Mouse (Mus musculus): ENCODE data around the gene Nr5a2. TPM values are rescaled to one million over a fixed set of nuclear protein-coding genes. Genes with fewer than 3 reads are reported as not detected.
A peak's percentile ranks its signal among the peaks of the same experiment; 100 is the strongest.
"Not testable (repeated sequence)": the region's sequence is repeated elsewhere in the genome, so short reads cannot be mapped to it uniquely, and the experiment has no call there.

Gene Nr5a2
- polyA plus RNA-seq, 1 experiment from 2014 or later = 2.4 TPM

GRCm38 (mm10) chr1:136823897-136824296 lies 136.4 kb downstream of the Nr5a2 start:
- H3K4me2 ChIP-seq = no peak overlapping the region
- no peaks in the 10 kb centered on the region for H3K9me3 ChIP-seq
- 71% methylated on average over 4 of the region's 4 CpGs for whole genome bisulfite sequencing
- H3K27ac ChIP-seq = no peak overlapping the region
- H3K36me3 ChIP-seq = no peaks in the 10 kb centered on the region
- no peaks in the 10 kb centered on the region for H3K4me1 ChIP-seq
- ATAC-seq (ENCODE audit: borderline replicate concordance, extremely low read depth, low FRiP score, low TSS enrichment) = no peak
- no peak overlapping the region for H3K9ac ChIP-seq
- H3K4me3 ChIP-seq = no peak overlapping the region
- no peaks in the 10 kb centered on the region for H3K27me3 ChIP-seq

DNA sequence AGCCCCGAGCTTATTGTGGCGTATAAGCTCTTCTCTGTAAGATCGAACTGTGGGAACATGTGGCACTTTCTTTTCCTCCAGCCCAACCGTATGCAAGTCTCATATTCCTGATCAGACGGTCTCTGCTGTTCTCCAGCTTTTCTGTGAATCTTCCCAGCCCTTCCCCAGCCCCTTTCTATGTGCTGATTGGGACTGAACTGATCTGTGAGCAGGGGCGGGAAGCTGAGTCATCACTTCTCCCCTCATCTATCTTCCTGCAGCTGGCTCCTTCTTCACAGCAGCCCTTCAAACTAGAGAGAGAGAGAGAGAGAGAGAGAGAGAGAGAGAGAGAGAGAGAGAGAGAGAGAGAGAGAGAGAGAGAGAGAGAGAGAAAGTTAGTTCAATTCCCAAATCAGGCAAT lies 159.6 kb downstream of the Nr5a2 start:
- no peak overlapping the region for H3K27ac ChIP-seq
- H3K9me3 ChIP-seq = no peaks in the 10 kb centered on the region
- H3K36me3 ChIP-seq = no peaks in the 10 kb centered on the region
- H3K4me1 ChIP-seq = no peaks in the 10 kb centered on the region
- no peak overlapping the region for H3K4me3 ChIP-seq
- no peak overlapping the region for H3K9ac ChIP-seq
- H3K4me2 ChIP-seq = no peak overlapping the region
- peak; percentile 31; the same call in 1 of the 2 replicates for ATAC-seq (ENCODE audit: borderline replicate concordance, extremely low read depth, low FRiP score, low TSS enrichment)
- 49% methylated on average over 6 of the region's 6 CpGs for WGBS
- H3K27me3 ChIP-seq = no peaks in the 10 kb centered on the region

GRCm38 (mm10) chr1:136796361-136797090 lies 163.7 kb downstream of the Nr5a2 start:
- WGBS = 34% methylated on average over 17 of the region's 17 CpGs
- Histone ChIP-seq H3K36me3 (no peaks in the 10 kb centered on the region), H3K4me1 (no peaks in the 10 kb centered on the region), H3K4me3 (no peak overlapping the region), H3K9me3 (no peaks in the 10 kb centered on the region), H3K9ac (no peak overlapping the region), H3K27ac (peak overlapping the region; percentile 44; the same call in 1 of the 2 replicates), H3K27me3 (no peaks in the 10 kb centered on the region), H3K4me2 (peak overlapping the region; percentile 13; the same call in 1 of the 2 replicates)
- no peak for ATAC-seq (ENCODE audit: borderline replicate concordance, extremely low read depth, low FRiP score, low TSS enrichment)

GRCm38 (mm10) chr1:136792957-136793883 lies 167.0 kb downstream of the Nr5a2 start:
- not testable (repeated sequence) for H3K27me3 ChIP-seq; H3K4me1 ChIP-seq; H3K4me2 ChIP-seq; H3K36me3 ChIP-seq; H3K9me3 ChIP-seq; ATAC-seq (ENCODE audit: borderline replicate concordance, extremely low read depth, low FRiP score, low TSS enrichment); H3K9ac ChIP-seq; H3K27ac ChIP-seq; H3K4me3 ChIP-seq
- WGBS = 89% methylated on average over 12 of the region's 12 CpGs
